Mouse (Mus musculus): ENCODE results near the gene 2900026A02Rik.

2900026A02Rik gene

GRCm38 (mm10) chr5:113146656-113147055 lies 74.4 kb downstream of the 2900026A02Rik start:
- no peak for DNase-seq

- no peak for DNase-seq
Observed at GRCm38 (mm10) chr5:113145171-113145570, 75.9 kb downstream of the 2900026A02Rik start.

- DNase-seq, result peak; percentile 49
Observed at GRCm38 (mm10) chr5:113142486-113142885, 78.5 kb downstream of the 2900026A02Rik start.

DNA sequence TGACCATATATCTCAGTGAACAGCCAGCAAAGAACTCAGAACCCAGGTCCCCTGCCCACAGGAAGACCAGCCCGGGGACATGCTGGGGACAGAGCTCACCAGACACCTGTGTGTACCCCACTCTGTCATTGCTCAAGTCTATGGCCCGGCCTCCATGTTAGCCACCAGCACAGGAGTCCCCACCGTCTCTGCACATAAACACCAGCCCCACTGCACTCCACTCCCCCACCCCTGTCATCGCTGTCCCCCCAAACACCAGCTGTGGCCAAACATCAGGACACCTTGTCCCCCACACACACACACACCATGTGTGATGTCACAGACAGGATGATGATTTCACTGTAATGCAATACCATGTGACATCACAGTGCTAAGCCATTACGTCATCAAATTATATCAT lies 79.0 kb downstream of the 2900026A02Rik start:
- DNase-seq, result no peak

- DNase-seq, result no peak
Observed at GRCm38 (mm10) chr5:113140872-113141271, 80.2 kb downstream of the 2900026A02Rik start.

- DNase-seq, result no peak
Observed at GRCm38 (mm10) chr5:113140051-113140450, 81.0 kb downstream of the 2900026A02Rik start.

DNA sequence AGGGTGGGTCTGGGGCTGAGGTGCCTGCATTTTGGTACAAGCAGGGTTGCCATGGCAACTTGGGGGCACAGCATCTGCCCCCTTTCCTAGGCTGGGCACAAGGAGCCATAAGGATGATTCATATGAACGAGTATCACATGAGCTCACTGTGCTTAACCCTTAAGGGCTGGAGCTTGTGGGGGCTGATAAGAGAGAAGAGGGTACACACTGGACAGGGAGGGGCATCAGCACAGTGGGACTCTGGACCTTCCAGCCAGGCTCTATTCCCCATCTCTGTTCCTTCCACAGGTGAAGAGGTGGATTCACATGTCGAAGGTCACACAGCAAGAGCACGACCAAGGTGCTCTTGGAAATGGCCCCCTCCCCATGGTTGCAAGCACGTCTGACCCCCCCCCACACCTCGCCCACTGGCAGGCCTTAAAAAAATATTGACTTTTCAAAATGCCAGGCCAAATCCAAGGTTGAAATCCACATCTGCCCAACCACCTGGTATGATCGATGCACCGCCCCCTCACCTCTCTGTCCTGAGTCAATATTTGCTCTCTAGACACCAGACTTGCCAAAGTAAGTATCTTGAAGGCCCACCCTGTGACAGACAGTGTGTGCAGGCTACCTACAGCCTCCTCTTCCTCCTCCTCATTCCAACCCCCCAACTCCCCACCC lies 81.8 kb downstream of the 2900026A02Rik start:
- no peak for DNase-seq

DNA sequence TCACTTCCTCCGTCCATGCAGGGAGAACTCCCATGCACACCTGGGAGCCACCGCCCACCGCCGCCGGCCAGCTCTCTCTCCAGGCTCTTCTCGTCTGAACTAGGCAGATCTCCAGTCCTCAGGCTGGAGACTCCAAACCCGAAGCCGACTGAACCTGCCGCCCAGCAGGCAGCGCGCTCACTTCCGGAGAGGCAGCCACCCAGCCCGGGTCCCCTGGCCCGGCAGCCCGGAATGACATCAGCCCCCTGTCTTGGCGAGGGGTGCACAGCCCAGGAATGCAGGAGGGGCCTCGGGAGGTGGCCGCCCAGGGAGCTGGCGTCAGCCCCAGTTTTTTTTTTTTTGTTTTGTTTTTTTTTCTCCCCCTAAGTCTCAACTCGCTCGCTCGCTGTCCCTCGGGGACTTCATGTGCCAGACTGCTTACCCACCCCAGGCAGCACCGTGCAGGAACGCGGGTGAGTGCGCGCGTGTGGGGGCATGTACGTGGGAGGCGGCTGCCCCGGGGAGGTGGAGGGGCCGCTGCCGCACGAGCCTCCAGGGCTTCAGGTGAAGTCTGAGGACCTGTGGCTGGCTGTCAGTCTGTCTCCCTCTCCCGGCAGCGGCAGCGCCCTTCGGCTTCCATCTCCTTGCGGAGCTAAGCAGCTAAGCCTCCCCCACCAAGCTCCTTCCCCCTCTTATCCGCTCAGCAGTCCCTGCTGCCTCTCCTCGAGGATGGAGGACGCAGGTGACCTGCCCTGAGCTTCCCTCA lies 82.5 kb downstream of the 2900026A02Rik start:
- peak; percentile 82 for DNase-seq

- no peak for DNase-seq
Observed at GRCm38 (mm10) chr5:113137691-113138318, 83.2 kb downstream of the 2900026A02Rik start.

- DNase-seq, result peak; percentile 75
Observed at GRCm38 (mm10) chr5:113136951-113137487, 84.0 kb downstream of the 2900026A02Rik start.

DNA sequence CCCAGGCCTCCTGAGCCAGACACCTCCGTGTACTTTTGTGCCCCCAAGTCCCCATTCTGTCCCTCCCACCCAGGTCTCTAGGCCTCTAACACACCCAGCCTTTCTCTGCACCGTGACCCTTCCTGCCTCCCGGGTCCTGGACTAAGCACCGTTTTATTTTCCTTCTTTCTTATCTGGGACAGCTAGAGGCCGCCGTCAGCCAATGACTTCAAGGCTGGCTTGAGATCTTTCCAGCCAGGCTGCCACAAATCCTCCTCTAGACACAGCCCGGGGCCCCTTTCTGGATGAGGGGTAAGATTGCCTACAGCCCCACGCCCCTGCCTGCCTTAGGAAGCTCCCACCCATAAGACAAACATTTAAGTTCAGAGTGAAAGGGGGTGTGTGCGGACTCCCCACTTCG lies 85.5 kb downstream of the 2900026A02Rik start:
- no peak for DNase-seq

DNA sequence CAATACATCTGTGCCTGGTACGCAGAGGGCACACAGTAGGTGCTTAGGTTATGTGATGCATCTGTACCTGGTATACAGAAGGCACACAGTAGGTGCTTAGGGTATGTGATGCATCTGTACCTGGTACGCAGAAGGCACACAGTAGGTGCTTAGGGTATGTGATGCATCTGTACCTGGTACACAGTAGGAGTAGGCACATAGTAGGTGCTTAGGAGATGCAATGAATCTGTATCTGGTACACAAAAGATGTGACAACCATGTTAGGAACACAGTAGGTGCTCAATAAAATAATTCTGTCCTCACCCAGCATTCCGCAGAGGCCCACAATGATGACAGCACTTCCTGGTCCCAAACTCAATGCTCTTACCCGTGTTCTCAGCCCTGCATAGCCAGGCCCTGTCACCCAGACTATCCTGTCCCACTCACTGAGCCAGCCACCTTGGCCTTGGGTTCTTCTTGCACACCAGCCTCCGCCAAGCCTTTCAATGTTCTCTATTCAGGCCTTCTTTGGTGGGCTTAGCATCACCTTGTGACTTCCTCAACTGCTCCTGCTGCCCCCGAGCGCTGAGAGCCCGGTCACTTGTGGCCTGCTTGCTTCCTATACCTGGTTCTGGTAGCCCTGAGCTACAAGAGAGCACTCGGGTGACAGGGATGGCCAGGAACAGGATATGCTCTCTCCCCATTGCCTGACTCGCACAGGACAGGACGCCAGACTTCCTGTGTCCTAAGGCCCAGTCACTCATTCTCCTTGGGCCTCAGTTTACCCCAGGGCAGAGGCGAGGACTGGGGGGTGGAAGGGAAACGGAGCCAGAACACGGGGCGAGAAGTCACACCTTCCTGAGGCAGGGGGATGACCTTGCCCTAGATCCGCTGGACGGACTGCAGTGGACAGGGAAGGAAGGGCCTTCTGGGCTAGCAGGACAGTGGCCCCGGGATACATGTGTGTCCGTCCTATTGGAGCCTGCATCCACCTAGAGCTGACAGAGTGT lies 87.0 kb downstream of the 2900026A02Rik start:
- no peak for DNase-seq

GRCm38 (mm10) chr5:113133080-113133491 lies 88.0 kb downstream of the 2900026A02Rik start:
- DNase-seq, result peak; percentile 96

- no peak for DNase-seq
Observed at GRCm38 (mm10) chr5:113132635-113133041, 88.4 kb downstream of the 2900026A02Rik start.

DNA sequence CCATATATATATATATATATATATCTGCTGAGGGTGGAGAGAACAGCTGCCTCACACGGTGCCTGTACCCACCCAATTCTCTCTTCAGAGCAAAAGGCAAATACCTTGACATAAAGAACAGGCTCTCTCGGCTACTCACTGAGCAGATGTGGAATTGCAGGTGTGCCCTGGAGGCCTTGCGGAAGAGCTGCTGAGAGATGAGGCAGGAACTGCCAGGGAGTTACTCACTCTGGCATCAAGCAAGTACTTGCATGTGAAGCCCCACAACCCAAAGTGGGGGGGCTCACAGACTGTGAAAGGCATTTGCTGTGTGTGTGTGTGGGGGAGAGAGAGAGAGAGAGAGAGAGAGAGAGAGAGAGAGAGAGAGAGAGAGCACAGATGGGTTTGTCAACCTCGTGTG lies 92.6 kb downstream of the 2900026A02Rik start:
- DNase-seq, result no peak

DNA sequence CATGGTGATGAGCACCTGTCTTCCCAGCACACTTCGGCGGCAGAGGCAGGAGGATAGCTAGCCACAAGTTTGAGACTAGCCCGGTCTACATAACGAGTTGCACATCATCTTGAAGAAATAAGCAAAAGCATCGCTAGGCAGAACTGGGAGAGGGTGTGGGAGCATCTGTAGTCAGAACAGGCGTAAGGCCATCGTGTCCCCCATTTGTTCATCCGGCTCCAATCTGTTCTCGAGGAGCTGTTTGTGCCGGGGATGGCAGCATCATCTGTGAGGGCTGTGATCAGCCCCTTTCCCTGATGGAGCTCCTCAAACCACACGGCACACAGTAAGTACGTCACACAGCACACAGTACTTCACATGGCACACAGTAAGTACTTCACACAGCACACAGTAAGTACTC lies 94.6 kb downstream of the 2900026A02Rik start:
- no peak for DNase-seq

DNA sequence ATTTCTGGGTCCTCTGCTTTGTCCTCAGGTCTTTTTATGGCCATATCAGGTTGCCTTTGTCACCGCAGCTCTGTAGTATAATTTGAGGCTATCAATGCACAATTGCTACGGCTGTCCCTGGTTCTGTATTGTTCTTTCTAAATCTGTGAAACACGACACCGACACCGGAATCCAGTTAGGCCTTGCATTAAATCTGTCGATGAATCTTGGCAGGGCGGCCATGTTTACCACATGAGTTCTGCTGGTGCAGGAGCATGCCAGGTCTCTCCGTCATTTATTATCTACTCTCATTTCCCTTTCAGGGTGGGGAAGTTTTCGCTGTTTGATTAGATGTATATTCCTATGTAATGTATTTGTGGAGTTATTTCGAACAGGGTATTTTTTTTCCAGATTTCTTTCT lies 97.3 kb downstream of the 2900026A02Rik start:
- DNase-seq, result no peak

GRCm38 (mm10) chr5:113122326-113123054 lies 98.5 kb downstream of the 2900026A02Rik start:
- peak; percentile 42 for DNase-seq

DNA sequence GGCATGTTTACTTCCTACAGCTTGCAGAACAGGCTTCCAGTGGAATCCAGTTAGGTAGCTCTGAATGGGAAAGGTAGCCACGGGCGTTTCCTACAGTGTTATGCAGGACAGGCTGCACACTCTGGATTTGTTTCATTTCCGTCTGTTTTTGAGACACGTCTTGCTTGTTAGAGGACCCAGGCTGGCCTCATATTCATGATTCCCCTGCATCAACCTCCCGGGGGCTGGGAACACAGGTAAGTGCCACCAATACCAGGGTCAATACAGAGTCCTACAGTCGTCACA lies 99.5 kb downstream of the 2900026A02Rik start:
- DNase-seq, result no peak

DNA sequence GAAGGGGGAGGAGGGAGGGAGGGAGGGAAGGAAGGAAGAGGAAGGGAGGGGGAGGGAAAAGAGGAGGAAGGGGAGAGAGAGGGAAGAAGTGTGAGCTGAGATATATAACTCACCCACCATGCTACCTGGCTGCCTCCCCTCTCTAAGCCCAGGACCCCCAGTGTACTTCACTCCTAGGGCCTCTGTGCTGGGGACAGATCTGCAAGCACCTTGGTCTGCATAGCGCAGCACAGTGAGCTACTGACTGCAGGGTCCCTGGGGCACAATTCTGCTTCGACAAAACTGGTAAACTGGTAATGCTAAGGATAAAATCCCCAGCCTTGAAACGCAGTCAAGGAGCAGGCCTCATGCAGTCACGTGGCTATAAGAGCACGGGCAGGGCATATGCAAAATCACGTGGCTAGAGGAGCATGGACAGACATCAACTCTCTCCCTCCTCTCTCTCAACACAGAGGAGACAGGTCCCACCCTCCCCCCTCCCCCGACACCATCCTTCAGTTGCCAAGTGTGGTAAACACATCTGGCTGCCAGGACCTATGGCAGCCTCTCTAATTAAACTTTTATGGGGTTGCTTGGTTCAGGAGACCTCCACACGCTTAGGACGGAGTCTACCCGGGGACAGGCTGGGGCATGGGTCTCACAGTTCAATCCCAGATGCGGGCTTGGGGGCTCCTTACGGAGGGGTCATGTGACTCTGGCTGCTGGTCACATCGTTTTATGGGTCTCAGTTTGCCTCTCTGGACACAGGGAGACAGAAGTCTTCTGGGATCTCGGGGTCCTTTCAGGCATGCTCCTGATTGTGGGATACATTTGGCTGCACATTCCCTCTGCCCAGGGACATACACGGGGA lies 100.1 kb downstream of the 2900026A02Rik start:
- no peak for DNase-seq
